Mouse (Mus musculus) kidney, adult 2 months (tissue): ENCODE results near the gene Spc24.

Experiments
- CTCF ChIP-seq: fragments of 200-500 bp; conservative IDR thresholded peaks from 2 replicates; pipeline ENCODE4 v1.5.1; 2011; ENCODE audit warnings: low read depth, mild to moderate bottlenecking, control low read depth, low read length, moderate library complexity, mixed read lengths; ENCODE audit not compliant: insufficient read depth, insufficient read length
- POLR2A ChIP-seq: fragments of 200-500 bp; IDR thresholded peaks from one replicate; pipeline ENCODE4 v1.6.1; 2011; ENCODE audit warnings: low read depth, low read length, control low read depth

- TF ChIP-seq POLR2A (no peak), CTCF (no peak)
Measured at GRCm38 (mm10) chr9:21791861-21792260, 31.8 kb upstream of the Spc24 start.
